Mouse (Mus musculus) frontal cortex, postnatal 36 days (tissue): ENCODE measurements at regions not wholly inside any gene's neighbourhood (a gene's known extent, or its start where the extent isn't known, plus 50 kb on each side); places are given as distances from the start of the nearest gene placed in this dataset.

ENCODE experiments used
- DNase-seq, 2 experiments: peaks; one replicate each; pipeline ENCODE4 v3.0.0; 2022; ENCODE audit warnings: low spot score in 2 of 2

- DNase-seq, result no peak
These were observed 362.4 kb upstream of the Gm38303 start for GRCm38 (mm10) chr3:10697698-10698452.

GRCm38 (mm10) chr3:10685501-10685951 is 350.0 kb upstream of the Gm38303 start:
- DNase-seq, result peak; percentile 19 to 58

- peak; percentile 43 to 55 for DNase-seq
These were observed 349.5 kb upstream of the Gm38303 start for GRCm38 (mm10) chr3:10684885-10685500.

GRCm38 (mm10) chr3:10681938-10682337 is 346.5 kb upstream of the Gm38303 start:
- DNase-seq, result peak in 1 of 2 experiments; percentile 27

GRCm38 (mm10) chr3:10647975-10648511 is 312.6 kb upstream of the Gm38303 start:
- no peak for DNase-seq
